Mouse (Mus musculus) C2C12 (cell line): ENCODE data around the gene Akip1.

ENCODE experiments used
- CEBPB ChIP-seq: IDR thresholded peaks from one replicate; pipeline ENCODE4 v1.6.1; 2011; ENCODE audit warnings: low read depth, mild to moderate bottlenecking, control low read depth, moderate library complexity
- CTCF ChIP-seq: IDR thresholded peaks from one replicate; pipeline ENCODE4 v1.5.1; 2011; ENCODE audit not compliant: control insufficient read depth, insufficient read depth, insufficient read length
- MAX ChIP-seq: IDR thresholded peaks from one replicate; pipeline ENCODE4 v1.6.1; 2011; ENCODE audit warnings: mild to moderate bottlenecking, control low read depth
- MYOG ChIP-seq: IDR thresholded peaks from one replicate; pipeline ENCODE4 v1.6.1; 2011; ENCODE audit not compliant: control insufficient read depth, insufficient read length; ENCODE audit errors: extremely low read depth
- USF1 ChIP-seq: IDR thresholded peaks from one replicate; pipeline ENCODE4 v1.6.1; 2011; ENCODE audit warnings: low read depth, mild to moderate bottlenecking, control low read depth, moderate library complexity

DNA sequence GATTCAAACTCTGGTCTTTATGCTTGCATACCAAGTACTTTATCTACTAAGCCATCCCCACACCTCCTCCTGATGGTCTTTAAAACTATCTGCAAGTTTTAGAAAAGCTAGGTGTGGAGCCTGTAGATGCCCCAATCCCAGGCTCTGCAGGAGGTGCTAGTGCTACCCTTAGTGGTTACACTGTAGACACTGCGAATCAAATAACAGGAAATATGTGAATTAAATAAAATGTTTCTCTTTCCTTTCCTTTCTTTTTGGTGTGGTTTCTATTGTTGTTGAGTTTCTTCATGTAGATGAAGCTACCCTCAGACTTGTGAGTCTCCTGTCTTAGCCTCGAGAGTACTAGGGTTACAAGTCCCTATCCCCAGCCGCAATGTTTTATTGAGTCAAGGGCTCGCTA, 38.2 kb downstream of the Akip1 start:
- no peak for TF ChIP-seq CTCF
- no peak for TF ChIP-seq CEBPB
- no peak for TF ChIP-seq MYOG
- TF ChIP-seq MAX: no peak
- TF ChIP-seq USF1: no peak
